Mouse (Mus musculus) MEL (cell line): Measurements from ENCODE around the gene Klf4. TPM values are rescaled to one million over a fixed set of nuclear protein-coding genes. Genes with fewer than 3 reads are reported as not detected.

Source experiments
- DNase-seq: peaks from one replicate; pipeline ENCODE4 v3.0.0; 2011; ENCODE audit warnings: low read depth, low spot score
- H3K27ac ChIP-seq: 2 replicates; pipeline ENCODE4 v1.5.1; 2012; ENCODE audit warnings: low read depth, mild to moderate bottlenecking, control low read depth, low read length, moderate library complexity; ENCODE audit not compliant: control insufficient read depth
- H3K27me3 ChIP-seq, 2 experiments: fragments of 150-350 bp in 1 of 2; sonication (generic) in 1 of 2; 2 replicates each; pipeline ENCODE4 v1.6.1; 2012; ENCODE audit warnings: low read length in 2 of 2, mild to moderate bottlenecking in 2 of 2, improper control_type of control experiment in 1 of 2, moderate library complexity in 1 of 2; ENCODE audit not compliant: insufficient read depth in 2 of 2, control insufficient read depth in 1 of 2
- H3K36me3 ChIP-seq, 2 experiments: 2 replicates each; pipeline ENCODE4 v1.6.1; 2012 to 2014; ENCODE audit warnings: low read length in 2 of 2, improper control_type of control experiment in 1 of 2, inconsistent platforms in 1 of 2, mild to moderate bottlenecking in 1 of 2; ENCODE audit not compliant: insufficient read depth in 2 of 2, control insufficient read depth in 1 of 2
- H3K4me1 ChIP-seq, 2 experiments: fragments of 150-350 bp in 1 of 2; sonication (generic) in 1 of 2; 2 replicates each; pipeline ENCODE4 v1.6.1; 2012; ENCODE audit warnings: low read length in 2 of 2, improper control_type of control experiment in 1 of 2, mild to moderate bottlenecking in 1 of 2; ENCODE audit not compliant: insufficient read depth in 2 of 2, control insufficient read depth in 1 of 2
- H3K4me3 ChIP-seq, 2 experiments: fragments of 150-350 bp in 1 of 2; sonication (generic) in 1 of 2; 2 replicates each; pipeline ENCODE4 v1.5.1; 2012; ENCODE audit warnings: low read depth in 2 of 2, low read length in 2 of 2, mild to moderate bottlenecking in 2 of 2, moderate library complexity in 2 of 2, control low read depth in 1 of 2, improper control_type of control experiment in 1 of 2; ENCODE audit not compliant: control insufficient read depth in 1 of 2, insufficient read depth in 1 of 2
- H3K79me2 ChIP-seq: 2 replicates; pipeline ENCODE4 v1.6.1; 2012; ENCODE audit warnings: mild to moderate bottlenecking, low read length, moderate library complexity; ENCODE audit not compliant: control insufficient read depth, poor library complexity, insufficient read depth
- H3K9ac ChIP-seq: 2 replicates; pipeline ENCODE4 v1.6.1; 2012; ENCODE audit warnings: low read depth, mild to moderate bottlenecking, control low read depth, low read length, moderate library complexity; ENCODE audit not compliant: control insufficient read depth, poor library complexity, severe bottlenecking
- H3K9me3 ChIP-seq: fragments of 150-350 bp; sonication (generic); replicated peaks from 2 replicates; pipeline ENCODE4 v1.6.1; 2012; ENCODE audit warnings: mild to moderate bottlenecking, low read length, improper control_type of control experiment, moderate library complexity; ENCODE audit not compliant: insufficient read depth
- CHD1 ChIP-seq: IDR thresholded peaks from 2 replicates; pipeline ENCODE4 v1.6.1; 2012; ENCODE audit warnings: low read depth, mild to moderate bottlenecking, inconsistent platforms, low read length, improper control_type of control experiment
- CHD2 ChIP-seq: IDR thresholded peaks from 2 replicates; pipeline ENCODE4 v1.6.1; 2011; ENCODE audit warnings: low read length, improper control_type of control experiment
- CTCF ChIP-seq, 3 experiments: IDR thresholded peaks in 2 of 3; conservative IDR thresholded peaks in 1 of 3; 2 replicates each; pipeline ENCODE4 v1.5.1; 2011 to 2012; ENCODE audit warnings: low read length in 3 of 3, low read depth in 2 of 3, mild to moderate bottlenecking in 2 of 3, improper control_type of control experiment in 1 of 3, inconsistent platforms in 1 of 3, mixed read lengths in 1 of 3, moderate library complexity in 1 of 3; ENCODE audit not compliant: control insufficient read depth in 1 of 3, insufficient read depth in 1 of 3, poor library complexity in 1 of 3, severe bottlenecking in 1 of 3
- ELF1 ChIP-seq: IDR thresholded peaks from 2 replicates; pipeline ENCODE4 v1.6.1; 2014; ENCODE audit warnings: low read depth, mild to moderate bottlenecking, inconsistent platforms, low read length, improper control_type of control experiment, moderate library complexity
- GABPA ChIP-seq: IDR thresholded peaks from 2 replicates; pipeline ENCODE4 v1.6.1; 2012; ENCODE audit warnings: low read depth, mild to moderate bottlenecking, inconsistent platforms, low read length, improper control_type of control experiment, moderate library complexity
- GATA1 ChIP-seq: IDR thresholded peaks from 2 replicates; pipeline ENCODE4 v1.6.1; 2011; ENCODE audit warnings: low read depth, low read length, improper control_type of control experiment
- HCFC1 ChIP-seq: IDR thresholded peaks from 2 replicates; pipeline ENCODE4 v1.6.1; 2012; ENCODE audit warnings: low read depth, mild to moderate bottlenecking, inconsistent platforms, low read length, improper control_type of control experiment, moderate library complexity
- JUND ChIP-seq: IDR thresholded peaks from 2 replicates; pipeline ENCODE4 v1.6.1; 2011; ENCODE audit warnings: low read depth, mild to moderate bottlenecking, improper control_type of control experiment, low read length
- KAT2A ChIP-seq: conservative IDR thresholded peaks from 2 replicates; pipeline ENCODE4 v1.6.1; 2012; ENCODE audit warnings: low read depth, low read length, improper control_type of control experiment, inconsistent platforms
- MAFK ChIP-seq: IDR thresholded peaks from 2 replicates; pipeline ENCODE4 v1.6.1; 2011; ENCODE audit warnings: low read depth, mild to moderate bottlenecking, low read length, improper control_type of control experiment, borderline replicate concordance
- MAX ChIP-seq: IDR thresholded peaks from 2 replicates; pipeline ENCODE4 v1.6.1; 2011; ENCODE audit warnings: low read length, improper control_type of control experiment
- MEF2A ChIP-seq: IDR thresholded peaks from 2 replicates; pipeline ENCODE4 v1.6.1; 2014; ENCODE audit warnings: low read depth, mild to moderate bottlenecking, inconsistent platforms, low read length, improper control_type of control experiment; ENCODE audit not compliant: poor library complexity, insufficient replicate concordance, severe bottlenecking; ENCODE audit errors: extremely low read depth
- MXI1 ChIP-seq: IDR thresholded peaks from 2 replicates; pipeline ENCODE4 v1.6.1; 2011; ENCODE audit warnings: mild to moderate bottlenecking, low read depth, low read length, improper control_type of control experiment
- MYB ChIP-seq: IDR thresholded peaks from 2 replicates; pipeline ENCODE4 v1.6.1; 2011; ENCODE audit warnings: mild to moderate bottlenecking, low read depth, low read length, improper control_type of control experiment
- MYC ChIP-seq: IDR thresholded peaks from 2 replicates; pipeline ENCODE4 v1.6.1; 2011; ENCODE audit warnings: low read depth, mild to moderate bottlenecking, low read length, improper control_type of control experiment, moderate library complexity
- NELFE ChIP-seq: IDR thresholded peaks from 2 replicates; pipeline ENCODE4 v1.6.1; 2011; ENCODE audit warnings: low read depth, low read length, improper control_type of control experiment
- NRF1 ChIP-seq: IDR thresholded peaks from 2 replicates; pipeline ENCODE4 v1.6.1; 2014; ENCODE audit warnings: low read depth, mild to moderate bottlenecking, inconsistent platforms, low read length, improper control_type of control experiment, moderate library complexity; ENCODE audit not compliant: poor library complexity, insufficient read depth, severe bottlenecking
- POLR2A ChIP-seq, 2 experiments: IDR thresholded peaks; 2 replicates each; pipeline ENCODE4 v1.6.1; 2011 to 2012; ENCODE audit warnings: low read length in 2 of 2, mild to moderate bottlenecking in 2 of 2, control low read depth in 1 of 2, improper control_type of control experiment in 1 of 2, low read depth in 1 of 2, moderate library complexity in 1 of 2; ENCODE audit not compliant: control insufficient read depth in 1 of 2, insufficient read depth in 1 of 2, poor library complexity in 1 of 2
- POLR2AphosphoS5 ChIP-seq: IDR thresholded peaks from 2 replicates; pipeline ENCODE4 v1.6.1; 2012; ENCODE audit warnings: low read depth, borderline replicate concordance, mild to moderate bottlenecking, inconsistent platforms, low read length, moderate library complexity, mixed read lengths
- RAD21 ChIP-seq: IDR thresholded peaks from 2 replicates; pipeline ENCODE4 v1.6.1; 2011; ENCODE audit warnings: mild to moderate bottlenecking, low read depth, low read length, improper control_type of control experiment
- SIN3A ChIP-seq: IDR thresholded peaks from 2 replicates; pipeline ENCODE4 v1.6.1; 2012; ENCODE audit warnings: low read length, improper control_type of control experiment, inconsistent platforms
- TAL1 ChIP-seq: IDR thresholded peaks from 2 replicates; pipeline ENCODE4 v1.6.1; 2012; ENCODE audit warnings: mild to moderate bottlenecking, inconsistent platforms, low read length, moderate library complexity, mixed read lengths
- TBP ChIP-seq: IDR thresholded peaks from 2 replicates; pipeline ENCODE4 v1.8.0; 2011; ENCODE audit warnings: low read depth, low read length, improper control_type of control experiment
- TCF12 ChIP-seq: IDR thresholded peaks from 2 replicates; pipeline ENCODE4 v1.6.1; 2014; ENCODE audit warnings: low read depth, mild to moderate bottlenecking, inconsistent platforms, low read length, improper control_type of control experiment, moderate library complexity
- UBTF ChIP-seq: IDR thresholded peaks from 2 replicates; pipeline ENCODE4 v1.6.1; 2012; ENCODE audit warnings: low read depth, mild to moderate bottlenecking, inconsistent platforms, low read length, improper control_type of control experiment, moderate library complexity, borderline replicate concordance; ENCODE audit not compliant: insufficient read depth
- USF1 ChIP-seq: IDR thresholded peaks from 2 replicates; pipeline ENCODE4 v1.6.1; 2014; ENCODE audit warnings: low read depth, mild to moderate bottlenecking, inconsistent platforms, low read length, improper control_type of control experiment, moderate library complexity
- ZC3H11A ChIP-seq: IDR thresholded peaks from 2 replicates; pipeline ENCODE4 v1.6.1; 2012; ENCODE audit warnings: low read depth, mild to moderate bottlenecking, inconsistent platforms, low read length, improper control_type of control experiment
- ZKSCAN1 ChIP-seq: IDR thresholded peaks from 2 replicates; pipeline ENCODE4 v1.6.1; 2012; ENCODE audit warnings: low read depth, mild to moderate bottlenecking, inconsistent platforms, low read length, improper control_type of control experiment, moderate library complexity
- polyA plus RNA-seq, 2 experiments: library from polyadenylated mRNA; stranded (reverse) in 1 of 2; unstranded in 1 of 2; fragments of >175 nt in 1 of 2; fragments of >200 nt in 1 of 2; gene quantifications; 2 replicates each; pipeline versions ENCODE4 v1.2.1 to v1.2.4; 2012; ENCODE audit warnings: low replicate concordance in 2 of 2, low read depth in 1 of 2; ENCODE audit not compliant: insufficient read length in 2 of 2, insufficient read depth in 1 of 2, missing spikeins in 1 of 2
- total RNA-seq: library from RNA; depleted of rRNA; stranded (reverse); fragments of 300-350 nt; gene quantifications from 2 replicates; pipeline ENCODE4 v1.2.3, GENCODE M21; 2012

Klf4 gene
- total and polyA plus RNA-seq, 3 experiments, result not detected

DNA sequence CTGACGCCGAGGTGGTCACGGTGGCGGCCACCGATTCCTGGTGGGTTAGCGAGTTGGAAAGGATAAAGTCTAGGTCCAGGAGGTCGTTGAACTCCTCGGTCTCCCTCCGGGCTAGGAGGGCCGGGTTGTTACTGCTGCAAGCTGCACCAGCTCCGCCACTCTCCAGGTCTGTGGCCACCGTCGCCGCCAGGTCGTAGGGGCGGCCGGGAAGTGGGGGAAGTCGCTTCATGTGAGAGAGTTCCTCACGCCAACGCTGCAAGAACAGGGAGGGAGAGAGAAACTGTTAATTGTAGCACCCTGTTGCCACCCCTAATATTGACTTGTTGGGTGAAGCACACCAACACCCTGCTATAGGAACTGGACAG, 1.6 kb downstream of the Klf4 start:
- no peaks in the 10 kb centered on the region for H3K9me3 ChIP-seq
- H3K4me3 ChIP-seq, result no peak overlapping the region
- H3K36me3 ChIP-seq, result no peaks in the 10 kb centered on the region
- no peaks in the 10 kb centered on the region for H3K4me1 ChIP-seq
- no peak for DNase-seq
- no peak overlapping the region for H3K27ac ChIP-seq
- H3K9ac ChIP-seq, result no peak overlapping the region
- no peaks in the 10 kb centered on the region for H3K79me2 ChIP-seq
- TF ChIP-seq TBP, result no peak
- TF ChIP-seq MAFK, result no peak
- TF ChIP-seq MEF2A, result no peak
- TF ChIP-seq HCFC1, result no peak
- TF ChIP-seq JUND, result no peak
- TF ChIP-seq KAT2A, result no peak
- TF ChIP-seq TCF12, result no peak
- TF ChIP-seq ELF1, result no peak
- TF ChIP-seq UBTF, result no peak
- TF ChIP-seq MYB, result no peak
- TF ChIP-seq ZC3H11A, result no peak
- no peak for TF ChIP-seq USF1
- TF ChIP-seq GABPA, result no peak
- no peak for TF ChIP-seq SIN3A
- no peak for TF ChIP-seq RAD21
- no peak for TF ChIP-seq MXI1
- no peaks in the 10 kb centered on the region; a peak in 1 of 4 replicates for H3K27me3 ChIP-seq

DNA sequence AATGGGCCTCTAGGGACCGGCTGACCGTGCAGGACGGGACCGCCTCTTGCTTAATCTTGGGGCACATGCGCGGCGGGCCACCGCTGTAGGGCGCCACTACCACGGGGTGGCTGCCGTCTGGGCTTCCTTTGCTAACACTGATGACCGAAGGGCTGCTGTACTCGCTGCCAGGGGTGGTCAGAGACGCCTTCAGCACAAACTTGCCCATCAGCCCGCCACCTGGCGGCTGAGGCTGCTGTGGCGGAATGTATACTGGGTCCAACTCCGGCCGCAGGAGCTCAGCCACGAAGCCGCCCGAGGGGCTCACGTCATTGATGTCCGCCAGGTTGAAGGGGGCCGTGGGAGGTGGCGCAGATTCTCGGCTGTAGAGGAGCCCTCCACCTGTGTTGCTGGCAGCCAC, 2.0 kb downstream of the Klf4 start:
- H3K36me3 ChIP-seq, result no peaks in the 10 kb centered on the region
- no peak overlapping the region for H3K27ac ChIP-seq
- no peak overlapping the region for H3K4me3 ChIP-seq
- H3K79me2 ChIP-seq, result no peaks in the 10 kb centered on the region
- no peaks in the 10 kb centered on the region; a peak in 1 of 4 replicates for H3K27me3 ChIP-seq
- H3K9me3 ChIP-seq, result no peaks in the 10 kb centered on the region
- no peak overlapping the region for H3K9ac ChIP-seq
- no peak for DNase-seq
- H3K4me1 ChIP-seq, result no peaks in the 10 kb centered on the region
- TF ChIP-seq CHD2 (no peak), CTCF (IDR thresholded peaks at IDR 0.05 in 2 of 3, conservative IDR thresholded peaks at IDR 0.05 in 1 of 3; ENCODE audit: control insufficient read depth in 1 of 3, insufficient read depth in 1 of 3, low read depth in 2 of 3, low read length in 3 of 3, poor library complexity in 1 of 3, severe bottlenecking in 1 of 3) (no peak), USF1 (no peak), POLR2AphosphoS5 (no peak), GABPA (no peak), NELFE (no peak), MXI1 (no peak), TCF12 (no peak), SIN3A (no peak), CHD1 (no peak), MAFK (no peak), GATA1 (no peak), TAL1 (no peak), ELF1 (no peak), MYC (no peak), ZKSCAN1 (no peak), NRF1 (no peak), RAD21 (no peak), MAX (no peak), POLR2A (IDR thresholded peaks at IDR 0.05; ENCODE audit: control insufficient read depth in 1 of 2, insufficient read depth in 1 of 2, low read depth in 1 of 2, low read length in 2 of 2, poor library complexity in 1 of 2) (no peak)
